Mouse (Mus musculus) MEL (cell line): ENCODE measurements at regions not wholly inside any gene's neighbourhood (a gene's known extent, or its start where the extent isn't known, plus 50 kb on each side); places are given as distances from the start of the nearest gene placed in this dataset.

Experiments
- CTCF ChIP-seq, 3 experiments: IDR thresholded peaks in 2 of 3; conservative IDR thresholded peaks in 1 of 3; 2 replicates each; pipeline ENCODE4 v1.5.1; 2011 to 2012; ENCODE audit warnings: low read length in 3 of 3, low read depth in 2 of 3, mild to moderate bottlenecking in 2 of 3, improper control_type of control experiment in 1 of 3, inconsistent platforms in 1 of 3, mixed read lengths in 1 of 3, moderate library complexity in 1 of 3; ENCODE audit not compliant: control insufficient read depth in 1 of 3, insufficient read depth in 1 of 3, poor library complexity in 1 of 3, severe bottlenecking in 1 of 3
- ELF1 ChIP-seq: IDR thresholded peaks from 2 replicates; pipeline ENCODE4 v1.6.1; 2014; ENCODE audit warnings: low read depth, mild to moderate bottlenecking, inconsistent platforms, low read length, improper control_type of control experiment, moderate library complexity
- GATA1 ChIP-seq: IDR thresholded peaks from 2 replicates; pipeline ENCODE4 v1.6.1; 2011; ENCODE audit warnings: low read depth, low read length, improper control_type of control experiment
- HCFC1 ChIP-seq: IDR thresholded peaks from 2 replicates; pipeline ENCODE4 v1.6.1; 2012; ENCODE audit warnings: low read depth, mild to moderate bottlenecking, inconsistent platforms, low read length, improper control_type of control experiment, moderate library complexity
- JUND ChIP-seq: IDR thresholded peaks from 2 replicates; pipeline ENCODE4 v1.6.1; 2011; ENCODE audit warnings: low read depth, mild to moderate bottlenecking, improper control_type of control experiment, low read length
- KAT2A ChIP-seq: conservative IDR thresholded peaks from 2 replicates; pipeline ENCODE4 v1.6.1; 2012; ENCODE audit warnings: low read depth, low read length, improper control_type of control experiment, inconsistent platforms
- MEF2A ChIP-seq: IDR thresholded peaks from 2 replicates; pipeline ENCODE4 v1.6.1; 2014; ENCODE audit warnings: low read depth, mild to moderate bottlenecking, inconsistent platforms, low read length, improper control_type of control experiment; ENCODE audit not compliant: poor library complexity, insufficient replicate concordance, severe bottlenecking; ENCODE audit errors: extremely low read depth
- MXI1 ChIP-seq: IDR thresholded peaks from 2 replicates; pipeline ENCODE4 v1.6.1; 2011; ENCODE audit warnings: mild to moderate bottlenecking, low read depth, low read length, improper control_type of control experiment
- POLR2A ChIP-seq, 2 experiments: IDR thresholded peaks; 2 replicates each; pipeline ENCODE4 v1.6.1; 2011 to 2012; ENCODE audit warnings: low read length in 2 of 2, mild to moderate bottlenecking in 2 of 2, control low read depth in 1 of 2, improper control_type of control experiment in 1 of 2, low read depth in 1 of 2, moderate library complexity in 1 of 2; ENCODE audit not compliant: control insufficient read depth in 1 of 2, insufficient read depth in 1 of 2, poor library complexity in 1 of 2
- POLR2AphosphoS2 ChIP-seq: IDR thresholded peaks from 2 replicates; pipeline ENCODE4 v1.6.1; 2011; ENCODE audit warnings: low read length, improper control_type of control experiment
- TCF12 ChIP-seq: IDR thresholded peaks from 2 replicates; pipeline ENCODE4 v1.6.1; 2014; ENCODE audit warnings: low read depth, mild to moderate bottlenecking, inconsistent platforms, low read length, improper control_type of control experiment, moderate library complexity
- USF1 ChIP-seq: IDR thresholded peaks from 2 replicates; pipeline ENCODE4 v1.6.1; 2014; ENCODE audit warnings: low read depth, mild to moderate bottlenecking, inconsistent platforms, low read length, improper control_type of control experiment, moderate library complexity
- ZC3H11A ChIP-seq: IDR thresholded peaks from 2 replicates; pipeline ENCODE4 v1.6.1; 2012; ENCODE audit warnings: low read depth, mild to moderate bottlenecking, inconsistent platforms, low read length, improper control_type of control experiment

GRCm38 (mm10) chr16:93446206-93446605 lies 157.7 kb downstream of the Setd4 start:
- TF ChIP-seq POLR2A (IDR thresholded peaks at IDR 0.05; ENCODE audit: control insufficient read depth in 1 of 2, insufficient read depth in 1 of 2, low read depth in 1 of 2, low read length in 2 of 2, poor library complexity in 1 of 2) (no peak), USF1 (no peak), CTCF (IDR thresholded peaks at IDR 0.05 in 2 of 3, conservative IDR thresholded peaks at IDR 0.05 in 1 of 3; ENCODE audit: control insufficient read depth in 1 of 3, insufficient read depth in 1 of 3, low read depth in 2 of 3, low read length in 3 of 3, poor library complexity in 1 of 3, severe bottlenecking in 1 of 3) (no peak), KAT2A (no peak), TCF12 (no peak), JUND (no peak), GATA1 (no peak), MXI1 (no peak), MEF2A (no peak), ELF1 (no peak), ZC3H11A (no peak), HCFC1 (no peak), POLR2AphosphoS2 (no peak)
